Mouse (Mus musculus): Measurements from ENCODE around the gene Srsx. TPM values are rescaled to one million over a fixed set of nuclear protein-coding genes. Genes with fewer than 3 reads are reported as not detected.
"Not testable (repeated sequence)": the region's sequence is repeated elsewhere in the genome, so short reads cannot be mapped to it uniquely, and the experiment has no call there.

Srsx gene
- polyA plus RNA-seq (2015; fragmentation: Nextera tagmentation; extraction: Ambion mirVana), result not detected in 2 replicates

- not testable (repeated sequence) for H3K9ac ChIP-seq (ENCODE audit: low read depth, low read length); H3K36me3 ChIP-seq (ENCODE audit: control insufficient read depth, insufficient read depth, low read length); H3K4me3 ChIP-seq (ENCODE audit: low read length); H3K9me3 ChIP-seq (ENCODE audit: control insufficient read depth, low read length); ATAC-seq; H3K27me3 ChIP-seq (replicated peaks; ENCODE audit: control insufficient read depth, insufficient read depth, low read length); H3K4me1 ChIP-seq (ENCODE audit: control insufficient read depth, insufficient read depth, low read depth, low read length); H3K4me2 ChIP-seq (ENCODE audit: low read length); H3K27ac ChIP-seq (ENCODE audit: low read depth, low read length)
- WGBS, result no CpG with 5 or more reads among the region's 1 CpGs
Observed at GRCm38 (mm10) chrX:123222381-123222780, at the start of gene Srsx. TSS of gene Srsx (minus strand) at chrX:123222481.

GRCm38 (mm10) chrX:123246807-123247206 is 24.5 kb upstream of the Srsx start, which contains the start of gene Gm17577:
TSS of gene Gm17577 (minus strand) at chrX:123246907.
- H3K4me1 ChIP-seq (ENCODE audit: control insufficient read depth, insufficient read depth, low read depth, low read length); H3K4me3 ChIP-seq (ENCODE audit: low read length); H3K27ac ChIP-seq (ENCODE audit: low read depth, low read length); H3K36me3 ChIP-seq (ENCODE audit: control insufficient read depth, insufficient read depth, low read length); H3K9me3 ChIP-seq (ENCODE audit: control insufficient read depth, low read length); H3K27me3 ChIP-seq (replicated peaks; ENCODE audit: control insufficient read depth, insufficient read depth, low read length); ATAC-seq; H3K4me2 ChIP-seq (ENCODE audit: low read length); H3K9ac ChIP-seq (ENCODE audit: low read depth, low read length): not testable (repeated sequence)
- WGBS, result no CpG with 5 or more reads among the region's 3 CpGs

Other genes with a start within 250 kb of the Srsx start
- not detected in 2 replicates for gene Gm17521, start 192.8 kb downstream of the Srsx start, polyA plus RNA-seq (2015; fragmentation: Nextera tagmentation; extraction: Ambion mirVana)
- gene Cldn34c1, start 119.0 kb downstream of the Srsx start, polyA plus RNA-seq (2015; fragmentation: Nextera tagmentation; extraction: Ambion mirVana), result 28.7 and 29.3 TPM in 2 replicates
- not detected in 2 replicates for gene Gm17577, start 24.4 kb upstream of the Srsx start, polyA plus RNA-seq (2015; fragmentation: Nextera tagmentation; extraction: Ambion mirVana)